Mouse (Mus musculus) lung, embryonic 15.5 days (tissue): ENCODE data around the gene Tnp2. TPM values are rescaled to one million over a fixed set of nuclear protein-coding genes. Genes with fewer than 3 reads are reported as not detected.

Source experiments
- ATAC-seq: fragments of 200-750 bp; cut with Nextera tagmentation; 2 replicates; pipeline ENCODE4 v1.8.0; 2017; ENCODE audit warnings: moderate number of reproducible peaks, borderline replicate concordance; ENCODE audit not compliant: low FRiP score, low TSS enrichment; ENCODE audit errors: extremely low read depth
- H3K27ac ChIP-seq: fragments of 300-500 bp; sonication (generic); 2 replicates; pipeline ENCODE4 v1.5.1; 2015; ENCODE audit warnings: moderate library complexity, mild to moderate bottlenecking, inconsistent platforms
- H3K27me3 ChIP-seq: fragments of 300-500 bp; sonication (generic); 2 replicates; pipeline ENCODE4 v1.6.1; 2015; ENCODE audit warnings: inconsistent platforms
- H3K36me3 ChIP-seq: fragments of 300-500 bp; sonication (generic); 2 replicates; pipeline ENCODE4 v1.6.1; 2015; ENCODE audit warnings: inconsistent platforms
- H3K4me1 ChIP-seq: fragments of 300-500 bp; sonication (generic); 2 replicates; pipeline ENCODE4 v1.6.1; 2015; ENCODE audit warnings: inconsistent platforms
- H3K4me2 ChIP-seq: fragments of 300-500 bp; sonication (generic); 2 replicates; pipeline ENCODE4 v1.6.1; 2015; ENCODE audit warnings: inconsistent platforms, mild to moderate bottlenecking, moderate library complexity
- H3K4me3 ChIP-seq: fragments of 300-500 bp; sonication (generic); 2 replicates; pipeline ENCODE4 v1.5.1; 2015; ENCODE audit warnings: mild to moderate bottlenecking, inconsistent platforms
- H3K9ac ChIP-seq: fragments of 300-500 bp; sonication (generic); 2 replicates; pipeline ENCODE4 v1.6.1; 2015; ENCODE audit warnings: inconsistent platforms
- H3K9me3 ChIP-seq: fragments of 300-500 bp; sonication (generic); 2 replicates; pipeline ENCODE4 v1.6.1; 2016; ENCODE audit warnings: inconsistent platforms
- WGBS: fragments of 180-500 bp; shearing (Covaris S2); methylation state at CpG from one replicate; pipeline ENCODE4 v1.1.7; 2015; 5-methylcytosine and 5-hydroxymethylcytosine counted together
- polyA plus RNA-seq: library from polyadenylated mRNA; unstranded; fragments of >200 nt; fragmentation: Nextera tagmentation; extraction: Ambion mirVana; gene quantifications from 2 replicates; pipeline ENCODE4 v1.2.1, GENCODE M21; 2015

Tnp2 gene
- polyA plus RNA-seq, result not detected in 2 replicates

DNA sequence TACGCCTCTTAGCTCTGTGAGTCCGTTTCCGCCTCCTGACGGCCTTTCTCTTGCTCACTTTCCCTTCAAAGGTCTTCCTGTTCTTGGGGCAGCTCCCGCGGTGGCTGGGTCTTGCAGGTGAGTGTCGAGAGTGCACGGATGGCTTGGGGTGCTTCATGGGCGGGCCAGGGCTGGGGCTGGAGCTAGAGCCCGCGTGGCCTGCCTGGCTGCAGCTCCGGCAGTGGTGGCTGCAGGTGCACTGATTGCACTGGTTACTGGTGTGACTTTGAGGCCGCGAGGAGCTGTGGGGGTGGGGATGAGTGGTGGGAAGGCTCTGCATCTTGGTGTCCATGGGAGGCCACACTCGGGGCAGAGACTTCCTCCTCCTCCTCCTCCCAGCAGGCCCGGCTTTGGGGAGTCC is at the start of gene Tnp2:
Gene Tnp2, minus strand, starts transcription at position 390 of the 400 bp plus-strand sequence.
- 47% methylated on average over 16 of the region's 16 CpGs for WGBS
- Histone ChIP-seq H3K9me3 (no peaks in the 10 kb centered on the region), H3K27ac (no peak within 1 kb of the TSS), H3K27me3 (no peaks in the 10 kb centered on the region), H3K4me1 (peaks cover 30% of the 10 kb centered on the region), H3K9ac (no peak within 1 kb of the TSS), H3K4me3 (no peak within 1 kb of the TSS), H3K4me2 (no peak within 1 kb of the TSS), H3K36me3 (no peaks in the 10 kb centered on the region)
- no peak for ATAC-seq

DNA sequence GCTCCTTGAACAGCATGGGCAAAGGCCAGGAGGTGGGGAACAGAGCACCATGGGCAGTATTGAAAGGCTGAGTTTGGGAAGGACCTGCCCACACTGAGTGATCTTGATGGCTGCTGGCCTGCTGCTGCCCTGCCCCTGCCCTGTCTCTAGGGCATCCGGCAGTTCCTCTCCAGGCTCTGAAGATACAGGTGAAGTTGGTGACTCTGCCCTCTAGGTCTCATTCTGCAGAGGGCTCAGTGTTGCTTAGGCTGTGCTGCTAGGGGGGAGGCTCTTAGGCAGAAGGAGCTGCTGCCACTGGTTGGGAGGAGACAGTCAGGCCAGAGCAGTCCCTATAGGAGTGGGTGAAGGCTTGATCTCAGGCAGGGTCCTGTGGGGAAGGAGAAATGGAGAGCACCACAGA is 49.4 kb upstream of the Tnp2 start:
- H3K36me3 ChIP-seq, result no peaks in the 10 kb centered on the region
- no peaks in the 10 kb centered on the region for H3K27me3 ChIP-seq
- WGBS, result 64% methylated on average over 1 of the region's 1 CpGs
- ATAC-seq, result no peak
- H3K27ac ChIP-seq, result peak overlapping the region; percentile 61
- peaks cover 41% of the 10 kb centered on the region for H3K4me1 ChIP-seq
- H3K9me3 ChIP-seq, result no peaks in the 10 kb centered on the region
- H3K4me2 ChIP-seq, result no peak overlapping the region
- H3K4me3 ChIP-seq, result no peak overlapping the region
- no peak overlapping the region for H3K9ac ChIP-seq

DNA sequence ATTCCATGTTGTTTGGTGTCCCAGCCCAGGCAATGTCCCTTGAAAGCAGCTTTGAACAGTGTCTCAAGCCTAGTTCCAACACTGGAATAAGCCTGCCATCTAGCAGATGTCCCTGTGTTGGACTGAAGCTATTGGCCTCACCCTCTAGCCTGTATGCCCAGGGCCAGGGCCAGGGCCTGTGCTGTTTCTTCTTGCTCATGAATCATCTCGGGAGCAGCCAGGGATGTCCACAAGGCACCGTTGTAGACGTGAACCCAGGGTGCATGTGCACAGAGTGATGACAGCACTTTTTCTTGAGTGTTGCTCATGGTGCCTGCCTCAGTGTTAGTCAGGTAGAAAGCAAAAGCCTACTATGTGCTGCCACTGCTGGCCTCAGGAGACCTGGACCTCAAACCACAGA is 48.8 kb upstream of the Tnp2 start:
- Histone ChIP-seq H3K4me3 (no peak overlapping the region), H3K4me1 (peaks cover 41% of the 10 kb centered on the region), H3K36me3 (no peaks in the 10 kb centered on the region), H3K27me3 (no peaks in the 10 kb centered on the region), H3K4me2 (no peak overlapping the region), H3K9me3 (no peaks in the 10 kb centered on the region), H3K27ac (no peak overlapping the region), H3K9ac (no peak overlapping the region)
- no peak for ATAC-seq
- WGBS, result 77% methylated on average over 3 of the region's 3 CpGs

DNA sequence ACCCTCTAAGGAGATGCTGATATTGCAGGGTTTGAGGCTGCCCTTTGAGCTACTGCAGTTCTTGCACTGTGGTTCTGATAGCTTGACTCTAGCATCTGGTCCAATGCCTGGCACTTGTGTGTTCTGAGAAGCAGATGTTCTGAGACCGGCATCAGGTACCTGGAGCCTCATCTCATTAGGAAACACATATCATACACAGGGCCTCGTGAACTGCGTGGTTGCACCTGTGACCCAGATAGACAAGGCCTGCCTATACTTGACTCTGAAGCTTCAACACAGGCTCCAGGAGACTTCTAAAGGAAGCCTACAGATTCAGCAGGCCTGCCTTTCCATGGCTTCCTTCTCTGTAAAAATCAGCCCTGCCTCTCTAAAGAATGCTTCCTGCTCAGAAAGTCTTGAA is 47.9 kb upstream of the Tnp2 start:
- WGBS, result 93% methylated on average over 3 of the region's 3 CpGs
- H3K9ac ChIP-seq, result no peak overlapping the region
- H3K4me2 ChIP-seq, result no peak overlapping the region
- no peak for ATAC-seq
- no peaks in the 10 kb centered on the region for H3K36me3 ChIP-seq
- H3K9me3 ChIP-seq, result no peaks in the 10 kb centered on the region
- peaks cover 41% of the 10 kb centered on the region for H3K4me1 ChIP-seq
- H3K27me3 ChIP-seq, result no peaks in the 10 kb centered on the region
- H3K27ac ChIP-seq, result no peak overlapping the region
- H3K4me3 ChIP-seq, result no peak overlapping the region

DNA sequence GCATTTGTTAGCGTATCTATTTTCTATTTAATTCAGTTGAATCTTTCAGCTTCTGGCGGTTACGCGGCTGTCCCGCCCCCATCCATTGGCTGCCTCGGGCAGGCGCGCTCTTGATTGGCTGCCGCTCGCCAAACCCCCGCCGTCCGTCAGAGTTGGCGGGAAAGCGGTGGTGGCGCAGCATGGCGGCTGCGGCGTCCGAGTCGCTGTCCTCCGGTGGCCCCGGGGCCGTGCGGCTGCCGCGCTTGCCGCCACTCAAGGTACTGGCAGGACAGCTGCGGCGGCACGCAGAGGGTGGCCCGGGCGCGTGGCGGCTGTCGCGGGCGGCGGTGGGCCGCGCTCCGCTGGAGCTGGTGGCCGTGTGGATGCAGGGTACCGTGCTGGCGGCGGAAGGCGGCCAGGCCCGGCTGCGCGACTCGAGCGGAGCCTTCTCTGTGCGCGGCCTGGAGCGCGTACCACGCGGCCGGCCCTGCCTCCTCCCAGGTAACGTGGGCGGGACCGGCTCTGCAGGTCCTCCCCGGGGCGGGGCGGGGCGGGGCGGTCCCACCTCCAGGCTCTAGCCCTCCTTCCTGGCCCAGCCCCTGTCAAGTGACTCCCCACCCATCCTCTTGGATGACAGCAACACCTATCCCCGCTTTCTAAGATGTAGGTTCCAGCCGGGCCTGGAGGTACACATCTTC is 46.6 kb upstream of the Tnp2 start, which contains the start of gene Rmi2:
Gene Rmi2, plus strand, starts transcription at position 149 of the 677 bp plus-strand sequence.
- Histone ChIP-seq H3K9ac (peak within 1 kb of the TSS; percentile 70), H3K4me2 (peak within 1 kb of the TSS; percentile 88), H3K4me3 (peak within 1 kb of the TSS; percentile 76), H3K27ac (peak within 1 kb of the TSS; percentile 91), H3K4me1 (peaks cover 41% of the 10 kb centered on the region), H3K27me3 (no peaks in the 10 kb centered on the region), H3K36me3 (no peaks in the 10 kb centered on the region), H3K9me3 (no peaks in the 10 kb centered on the region)
- under 1% methylated on average over 55 of the region's 69 CpGs for WGBS
- ATAC-seq, result peak; percentile 92

DNA sequence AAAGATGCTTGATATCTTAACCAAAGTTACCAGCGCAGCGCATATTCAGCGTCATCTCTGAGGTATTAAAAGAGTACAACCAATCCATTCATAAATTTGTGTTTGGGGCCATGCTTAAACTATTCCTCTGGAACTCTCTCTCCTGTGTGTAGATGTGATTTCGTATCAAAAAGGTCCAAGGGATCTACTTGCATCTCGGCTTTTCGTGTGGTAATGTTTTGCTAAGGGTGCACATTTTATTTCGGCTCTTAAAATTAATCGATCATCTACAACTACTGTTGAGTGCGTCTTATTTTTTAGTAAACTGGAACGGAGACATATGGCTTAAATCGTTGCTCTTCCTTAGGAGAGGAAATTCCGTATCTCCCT is 46.1 kb upstream of the Tnp2 start:
- WGBS, result 4% methylated on average over 12 of the region's 12 CpGs
- H3K4me2 ChIP-seq, result peak overlapping the region; percentile 88
- peak overlapping the region; percentile 91; the same call in 1 of the 2 replicates for H3K27ac ChIP-seq
- no peak for ATAC-seq
- no peaks in the 10 kb centered on the region for H3K27me3 ChIP-seq
- no peaks in the 10 kb centered on the region for H3K9me3 ChIP-seq
- H3K9ac ChIP-seq, result peak overlapping the region; percentile 24; the same call in 1 of the 2 replicates
- no peaks in the 10 kb centered on the region for H3K36me3 ChIP-seq
- peak overlapping the region; percentile 76 for H3K4me3 ChIP-seq
- H3K4me1 ChIP-seq, result peaks cover 38% of the 10 kb centered on the region

DNA sequence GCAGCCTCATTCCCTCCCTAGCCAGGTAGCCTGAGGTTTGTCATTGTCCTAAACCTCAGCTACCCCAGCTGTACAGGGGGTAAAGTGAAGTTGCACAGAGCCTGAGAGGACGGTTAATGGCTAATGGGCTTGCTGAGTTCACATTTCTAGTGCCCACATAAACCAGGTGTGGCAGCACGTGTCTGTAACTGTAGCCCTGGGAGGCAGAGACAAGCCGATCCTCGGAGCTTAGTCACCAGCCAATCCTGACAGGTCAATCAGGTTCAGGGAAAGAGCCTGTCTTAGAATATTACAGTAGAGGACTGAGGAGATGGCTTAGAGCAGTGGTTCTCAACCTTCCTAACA is 40.0 kb upstream of the Tnp2 start:
- Histone ChIP-seq H3K9ac (no peak overlapping the region), H3K4me3 (no peak overlapping the region), H3K27ac (no peak overlapping the region), H3K4me2 (no peak overlapping the region), H3K9me3 (no peaks in the 10 kb centered on the region), H3K4me1 (no peaks in the 10 kb centered on the region), H3K36me3 (no peaks in the 10 kb centered on the region), H3K27me3 (no peaks in the 10 kb centered on the region)
- ATAC-seq, result no peak
- whole genome bisulfite sequencing, result 66% methylated on average over 4 of the region's 4 CpGs

DNA sequence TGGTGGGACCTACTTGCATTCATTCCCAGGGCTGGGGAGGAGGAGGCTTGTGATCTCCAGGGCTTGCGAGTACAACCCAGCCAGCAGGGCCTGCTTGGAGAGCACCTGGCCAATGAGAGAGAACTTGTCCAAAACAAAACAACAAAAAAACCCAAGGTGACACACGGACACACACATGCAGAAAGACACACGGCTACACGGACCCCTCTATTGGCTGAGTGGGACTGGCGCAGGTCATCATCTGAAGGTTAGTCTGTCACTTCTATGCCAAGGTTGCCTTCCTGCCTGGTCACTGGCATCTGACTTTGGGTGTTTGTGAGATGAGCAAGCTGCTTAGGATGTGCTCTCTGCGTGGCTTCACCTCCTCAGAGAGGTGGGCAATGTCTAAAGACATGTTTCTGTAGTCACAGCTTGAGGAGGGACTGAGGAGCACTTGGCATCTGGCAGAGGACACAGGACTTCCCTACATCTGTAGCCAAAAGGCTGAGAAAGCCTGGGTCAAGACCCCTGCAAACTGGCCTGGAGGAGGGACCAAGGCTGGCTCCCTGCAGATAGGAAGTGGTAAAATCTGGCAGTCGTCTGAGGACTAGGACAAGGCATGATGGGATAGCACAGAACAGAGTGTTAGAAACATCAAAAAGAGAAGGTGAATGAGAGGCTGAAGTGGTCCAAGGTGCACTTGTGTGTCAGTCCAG is 39.5 kb upstream of the Tnp2 start:
- Histone ChIP-seq H3K4me1 (no peaks in the 10 kb centered on the region), H3K4me3 (no peak overlapping the region), H3K27me3 (no peaks in the 10 kb centered on the region), H3K4me2 (no peak overlapping the region), H3K27ac (no peak overlapping the region), H3K9ac (no peak overlapping the region), H3K9me3 (no peaks in the 10 kb centered on the region), H3K36me3 (no peaks in the 10 kb centered on the region)
- WGBS, result 68% methylated on average over 7 of the region's 7 CpGs
- ATAC-seq, result no peak

DNA sequence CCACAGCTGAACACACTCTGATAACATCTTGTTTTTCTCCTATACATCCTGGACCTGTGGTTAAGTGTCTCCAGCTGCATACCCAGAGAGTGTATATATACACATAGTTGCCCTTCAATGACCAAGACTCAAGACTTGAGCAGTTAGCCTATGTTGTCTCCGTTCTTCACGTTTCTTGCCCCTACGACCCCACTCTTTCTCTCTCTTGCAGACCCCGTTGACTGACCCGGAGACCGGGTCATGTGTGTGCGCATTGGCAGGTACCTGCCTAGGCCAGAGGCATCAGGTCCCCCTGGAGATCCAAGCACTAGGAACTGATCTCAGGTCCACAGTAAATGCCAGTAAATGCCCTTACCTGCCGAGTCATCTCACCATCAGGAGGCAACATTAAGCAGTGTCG is 38.8 kb upstream of the Tnp2 start:
- Histone ChIP-seq H3K4me2 (no peak overlapping the region), H3K9me3 (no peaks in the 10 kb centered on the region), H3K9ac (no peak overlapping the region), H3K27me3 (no peaks in the 10 kb centered on the region), H3K36me3 (no peaks in the 10 kb centered on the region), H3K4me3 (no peak overlapping the region), H3K4me1 (no peaks in the 10 kb centered on the region), H3K27ac (no peak overlapping the region)
- WGBS, result 82% methylated on average over 9 of the region's 9 CpGs
- no peak for ATAC-seq

DNA sequence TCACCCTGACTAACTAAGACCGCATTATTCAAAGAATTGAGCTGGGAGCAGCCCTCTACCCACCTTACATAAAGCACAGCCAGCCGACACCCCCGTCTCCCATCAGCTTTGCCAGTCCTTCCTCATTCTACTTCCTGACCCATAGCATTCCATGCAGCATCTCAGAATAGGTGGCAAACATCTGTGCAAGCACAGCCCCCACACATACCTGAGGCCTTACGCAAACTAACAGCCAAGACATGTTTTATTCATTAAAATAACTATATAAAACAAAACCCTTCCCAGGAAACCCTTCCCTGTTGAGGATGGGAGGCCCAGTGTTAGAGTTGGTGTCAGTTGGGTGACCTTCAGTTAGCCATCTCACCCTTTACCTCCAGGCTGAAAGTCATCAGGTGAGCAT is 37.4 kb upstream of the Tnp2 start:
- H3K9me3 ChIP-seq, result no peaks in the 10 kb centered on the region
- no peaks in the 10 kb centered on the region for H3K36me3 ChIP-seq
- H3K4me3 ChIP-seq, result no peak overlapping the region
- no peaks in the 10 kb centered on the region for H3K27me3 ChIP-seq
- peaks cover 4% of the 10 kb centered on the region; the same call in 1 of the 2 replicates for H3K4me1 ChIP-seq
- no peak overlapping the region for H3K27ac ChIP-seq
- H3K4me2 ChIP-seq, result no peak overlapping the region
- ATAC-seq, result no peak
- H3K9ac ChIP-seq, result no peak overlapping the region
- 84% methylated on average over 4 of the region's 4 CpGs for WGBS

DNA sequence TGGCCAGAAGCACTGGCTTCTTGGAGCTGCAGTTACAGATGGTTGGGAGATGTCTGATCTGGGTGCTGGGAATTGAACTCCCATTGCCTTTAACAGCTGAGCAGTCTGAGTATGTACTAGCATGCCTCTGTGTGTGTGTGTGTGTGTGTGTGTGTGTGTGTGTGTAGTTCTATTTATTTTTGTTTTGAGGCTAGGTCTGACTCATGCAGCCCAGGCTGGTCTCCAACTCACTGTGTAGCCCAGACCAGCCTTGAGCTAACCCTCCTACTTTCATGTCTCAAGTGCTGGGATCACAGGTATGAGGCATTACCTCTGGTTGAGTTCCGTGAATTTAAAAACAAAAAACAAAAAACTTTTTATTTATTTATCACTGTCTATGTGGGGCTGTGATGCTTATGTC is 36.1 kb upstream of the Tnp2 start:
- H3K36me3 ChIP-seq, result no peaks in the 10 kb centered on the region
- no peaks in the 10 kb centered on the region for H3K9me3 ChIP-seq
- no peaks in the 10 kb centered on the region for H3K27me3 ChIP-seq
- no peak overlapping the region for H3K4me2 ChIP-seq
- ATAC-seq, result no peak
- H3K27ac ChIP-seq, result no peak overlapping the region
- H3K4me1 ChIP-seq, result peaks cover 4% of the 10 kb centered on the region; the same call in 1 of the 2 replicates
- no peak overlapping the region for H3K9ac ChIP-seq
- no peak overlapping the region for H3K4me3 ChIP-seq
- 87% methylated on average over 1 of the region's 1 CpGs for WGBS

DNA sequence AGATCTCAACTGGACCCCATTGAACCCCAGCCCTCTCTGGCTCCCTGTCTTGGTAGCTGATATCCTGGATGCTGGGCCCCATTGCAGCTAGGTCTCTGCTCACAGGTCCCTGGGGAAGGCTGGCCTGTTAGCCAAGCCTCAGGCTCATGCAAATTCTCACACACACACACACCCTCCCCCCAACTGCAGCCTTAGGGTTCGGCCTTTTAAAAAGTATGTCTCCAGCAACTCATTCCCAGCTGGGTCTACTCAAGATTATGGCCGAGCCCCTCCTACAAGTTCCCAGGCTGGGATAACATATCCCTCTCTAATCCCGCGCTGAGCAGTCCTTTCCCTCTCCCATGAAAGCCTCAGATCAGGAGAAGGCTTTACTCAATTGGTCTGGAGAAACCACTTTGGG is 32.9 kb upstream of the Tnp2 start:
- no peak for ATAC-seq
- Histone ChIP-seq H3K9me3 (no peaks in the 10 kb centered on the region), H3K36me3 (no peaks in the 10 kb centered on the region), H3K27ac (no peak overlapping the region), H3K9ac (no peak overlapping the region), H3K4me3 (no peak overlapping the region), H3K4me1 (peaks cover 4% of the 10 kb centered on the region; the same call in 1 of the 2 replicates), H3K27me3 (no peaks in the 10 kb centered on the region), H3K4me2 (no peak overlapping the region)
- 37% methylated on average over 4 of the region's 4 CpGs for WGBS
